Mouse (Mus musculus) midbrain, embryonic 14.5 days (tissue): ENCODE measurements at regions not wholly inside any gene's neighbourhood (a gene's known extent, or its start where the extent isn't known, plus 50 kb on each side); places are given as distances from the start of the nearest gene placed in this dataset.

Source experiments
- ATAC-seq: fragments of 200-750 bp; cut with Nextera tagmentation; 2 replicates; pipeline ENCODE4 v1.8.0; 2017; ENCODE audit warnings: moderate number of reproducible peaks, moderate library complexity; ENCODE audit not compliant: low FRiP score, low TSS enrichment
- DNase-seq: peaks from one replicate; pipeline ENCODE4 v3.0.0-alpha.2; 2015
- H3K27ac ChIP-seq: fragments of 300-500 bp; sonication (generic); replicated peaks from 2 replicates; pipeline ENCODE4 v1.5.1; 2014; ENCODE audit warnings: mild to moderate bottlenecking, low read depth, low read length, moderate library complexity
- H3K27me3 ChIP-seq: fragments of 300-500 bp; sonication (generic); 2 replicates; pipeline ENCODE4 v1.6.1; 2014; ENCODE audit warnings: low read length, control low read depth, mixed read lengths; ENCODE audit not compliant: control insufficient read depth, insufficient read depth
- H3K36me3 ChIP-seq: fragments of 300-500 bp; sonication (generic); 2 replicates; pipeline ENCODE4 v1.6.1; 2014; ENCODE audit warnings: low read length, control low read depth; ENCODE audit not compliant: control insufficient read depth, insufficient read depth
- H3K4me1 ChIP-seq: fragments of 300-500 bp; sonication (generic); 2 replicates; pipeline ENCODE4 v1.6.1; 2014; ENCODE audit warnings: mild to moderate bottlenecking, antibody characterized with exemption, low read length, control low read depth; ENCODE audit not compliant: control insufficient read depth, insufficient read depth
- H3K4me2 ChIP-seq: fragments of 300-500 bp; sonication (generic); 2 replicates; pipeline ENCODE4 v1.6.1; 2014; ENCODE audit warnings: mild to moderate bottlenecking, low read length, moderate library complexity
- H3K4me3 ChIP-seq: fragments of 300-500 bp; sonication (generic); replicated peaks from 2 replicates; pipeline ENCODE4 v1.5.1; 2014; ENCODE audit warnings: low read depth, low read length
- H3K9ac ChIP-seq: fragments of 300-500 bp; sonication (generic); replicated peaks from 2 replicates; pipeline ENCODE4 v1.6.1; 2014; ENCODE audit warnings: mild to moderate bottlenecking, low read length, moderate library complexity
- H3K9me3 ChIP-seq: fragments of 300-500 bp; sonication (generic); 2 replicates; pipeline ENCODE4 v1.6.1; 2016; ENCODE audit warnings: low read length, control low read depth, mixed read lengths; ENCODE audit not compliant: control insufficient read depth
- WGBS: fragments of 180-500 bp; shearing (Covaris S2); extraction: QIAGEN DNeasy Blood & Tissue Kit; methylation state at CpG from one replicate; pipeline ENCODE4 v1.1.7; 2014; 5-methylcytosine and 5-hydroxymethylcytosine counted together

DNA sequence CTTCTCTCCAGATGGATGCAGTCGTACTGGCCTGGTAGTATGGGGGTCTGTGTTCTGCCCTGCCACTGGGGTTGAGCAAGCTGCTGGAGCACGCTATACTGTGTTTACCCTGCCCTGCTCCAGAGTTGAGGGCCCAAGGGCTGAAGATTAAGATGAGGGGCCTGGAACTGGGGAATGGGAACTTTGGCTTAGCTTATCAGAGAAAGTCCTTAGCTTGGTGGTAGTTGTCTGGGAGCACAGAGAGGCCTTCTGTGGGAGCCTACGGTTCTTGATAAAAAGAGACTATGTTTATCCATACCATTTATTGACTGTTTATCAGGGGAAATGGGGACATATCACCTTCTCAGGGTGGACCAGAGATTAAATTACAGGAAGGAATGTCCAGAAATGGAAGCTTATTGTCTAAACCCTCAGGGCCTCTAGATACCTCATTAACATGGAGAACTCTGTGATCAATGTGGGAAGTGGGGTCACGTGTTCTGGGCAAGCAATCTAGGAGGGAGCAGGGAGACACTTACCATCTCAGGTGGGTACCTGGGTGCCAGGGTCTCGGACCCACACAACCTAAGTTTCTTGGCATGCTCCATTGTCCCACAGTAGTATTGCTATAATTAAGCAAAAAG lies 58.7 kb downstream of the Mycn start:
- DNase-seq (no peak), ATAC-seq (no peak)
- Histone ChIP-seq H3K27me3 (no peaks in the 10 kb centered on the region), H3K36me3 (no peaks in the 10 kb centered on the region), H3K4me3 (no peak overlapping the region), H3K4me2 (no peak overlapping the region), H3K9ac (no peak overlapping the region), H3K9me3 (no peaks in the 10 kb centered on the region), H3K27ac (no peak overlapping the region), H3K4me1 (no peaks in the 10 kb centered on the region)
- WGBS = 94% methylated on average over 5 of the region's 5 CpGs

- ATAC-seq (peak; percentile 33; the same call in 1 of the 2 replicates), DNase-seq (no peak)
- Histone ChIP-seq H3K4me3 (no peak overlapping the region), H3K9me3 (no peaks in the 10 kb centered on the region), H3K4me2 (no peak overlapping the region), H3K4me1 (no peaks in the 10 kb centered on the region; the same call in 1 of the 2 replicates), H3K9ac (no peak overlapping the region), H3K27ac (peak overlapping the region; percentile 28; the same call in 1 of the 2 replicates), H3K27me3 (no peaks in the 10 kb centered on the region), H3K36me3 (no peaks in the 10 kb centered on the region)
- WGBS = 95% methylated on average over 2 of the region's 2 CpGs
Measured at GRCm38 (mm10) chr12:12878031-12878430, 63.7 kb downstream of the Mycn start.

DNA sequence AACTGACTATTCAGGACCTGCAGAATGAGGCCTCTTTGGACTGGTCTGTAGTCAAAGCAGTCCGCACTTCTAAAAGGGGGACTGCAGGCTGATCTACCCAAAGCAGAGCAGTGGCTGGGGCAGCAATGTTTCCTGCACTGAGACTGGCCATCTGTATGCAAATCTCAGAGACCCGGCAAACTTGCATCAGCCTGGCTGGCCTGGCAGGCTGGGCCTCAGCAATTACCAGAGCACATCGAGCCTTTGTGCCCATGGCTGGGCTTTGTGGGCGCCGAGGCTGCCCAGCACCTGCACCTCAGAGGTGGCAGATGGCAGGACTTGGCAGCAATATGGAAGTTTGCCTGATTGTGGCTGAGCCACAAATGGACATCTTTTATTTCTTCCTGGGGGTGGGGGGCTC lies 64.2 kb downstream of the Mycn start:
- peak; percentile 84 for ATAC-seq
- DNase-seq = peak; percentile 78
- Histone ChIP-seq H3K9ac (no peak overlapping the region), H3K9me3 (no peaks in the 10 kb centered on the region), H3K27ac (peak overlapping the region; percentile 28), H3K4me1 (no peaks in the 10 kb centered on the region; the same call in 1 of the 2 replicates), H3K4me2 (no peak overlapping the region), H3K4me3 (no peak overlapping the region), H3K36me3 (no peaks in the 10 kb centered on the region), H3K27me3 (no peaks in the 10 kb centered on the region)
- WGBS = 11% methylated on average over 5 of the region's 5 CpGs

DNA sequence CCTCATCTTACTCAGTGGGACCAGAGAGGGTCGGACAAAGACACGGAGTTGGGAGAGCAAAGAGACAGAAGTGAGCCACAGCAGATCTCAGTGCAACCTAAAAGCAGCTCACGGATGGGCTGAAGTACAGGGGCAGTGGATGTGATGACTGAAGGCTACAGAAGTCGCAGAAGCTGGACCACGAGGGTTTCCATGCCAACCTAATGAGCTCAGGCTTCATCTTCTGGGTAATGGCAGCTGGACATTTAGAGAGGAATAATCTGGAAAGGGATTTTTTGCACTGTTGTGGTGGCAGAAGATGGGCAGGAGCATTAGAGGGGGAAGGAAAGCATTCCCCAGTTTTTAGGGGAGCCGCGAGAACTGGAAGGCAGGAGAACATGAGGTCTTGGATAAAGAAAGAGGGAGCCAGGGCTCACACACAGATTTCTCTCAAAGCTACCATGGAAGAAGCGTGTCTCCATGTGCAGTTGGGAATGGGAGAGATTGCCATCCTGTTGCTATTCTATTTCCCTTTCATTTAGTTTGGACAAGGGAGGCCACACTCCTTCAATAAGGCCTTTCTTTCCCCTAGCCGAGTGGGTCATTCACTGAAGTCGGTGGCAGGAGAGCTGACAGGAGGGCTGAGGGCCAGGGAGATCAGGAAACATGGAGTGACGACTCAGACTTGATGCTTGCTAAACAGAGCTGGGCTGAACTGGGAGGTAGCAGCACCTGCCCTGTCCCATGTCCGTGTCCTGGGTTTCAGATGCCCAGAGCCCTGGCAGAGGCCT lies 65.6 kb downstream of the Mycn start:
- H3K9ac ChIP-seq = no peak overlapping the region
- H3K27me3 ChIP-seq = no peaks in the 10 kb centered on the region
- WGBS = 66% methylated on average over 12 of the region's 12 CpGs
- H3K4me3 ChIP-seq = no peak overlapping the region
- ATAC-seq (no peak), DNase-seq (no peak)
- no peak overlapping the region for H3K4me2 ChIP-seq
- H3K27ac ChIP-seq = no peak overlapping the region
- no peaks in the 10 kb centered on the region; the same call in 1 of the 2 replicates for H3K4me1 ChIP-seq
- H3K9me3 ChIP-seq = no peaks in the 10 kb centered on the region
- no peaks in the 10 kb centered on the region for H3K36me3 ChIP-seq

DNA sequence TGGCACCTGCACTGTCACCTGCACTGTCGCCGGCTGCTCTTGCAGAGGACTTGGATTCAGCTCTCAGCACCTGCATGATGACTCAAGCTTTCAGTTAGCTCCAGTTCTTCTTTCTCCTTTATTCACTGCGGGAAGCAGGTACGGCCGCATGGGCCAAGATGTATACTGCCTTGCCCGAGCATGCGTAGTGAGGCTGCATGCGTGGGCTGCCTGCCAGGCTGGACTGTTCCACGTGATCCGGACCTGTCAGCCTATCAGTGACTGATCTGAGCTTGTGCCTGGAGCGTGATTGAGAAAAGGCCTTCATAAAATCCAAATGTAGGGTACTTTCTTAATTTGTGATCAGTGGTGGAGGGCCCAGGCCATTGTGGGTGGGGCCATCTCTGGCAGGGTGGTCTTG lies 68.2 kb downstream of the Mycn start:
- WGBS = 95% methylated on average over 11 of the region's 11 CpGs
- DNase-seq (no peak), ATAC-seq (no peak)
- no peaks in the 10 kb centered on the region for H3K9me3 ChIP-seq
- no peaks in the 10 kb centered on the region for H3K36me3 ChIP-seq
- no peaks in the 10 kb centered on the region for H3K27me3 ChIP-seq
- no peak overlapping the region for H3K9ac ChIP-seq
- no peaks in the 10 kb centered on the region; the same call in 1 of the 2 replicates for H3K4me1 ChIP-seq
- no peak overlapping the region for H3K4me3 ChIP-seq
- no peak overlapping the region for H3K27ac ChIP-seq
- no peak overlapping the region for H3K4me2 ChIP-seq

- no peak overlapping the region for H3K9ac ChIP-seq
- H3K4me1 ChIP-seq = no peaks in the 10 kb centered on the region; the same call in 1 of the 2 replicates
- no peaks in the 10 kb centered on the region for H3K27me3 ChIP-seq
- no peaks in the 10 kb centered on the region for H3K36me3 ChIP-seq
- no peak overlapping the region for H3K4me2 ChIP-seq
- WGBS = 71% methylated on average over 4 of the region's 4 CpGs
- no peak for ATAC-seq
- H3K27ac ChIP-seq = no peak overlapping the region
- H3K9me3 ChIP-seq = no peaks in the 10 kb centered on the region
- H3K4me3 ChIP-seq = no peak overlapping the region
- DNase-seq = no peak
Measured at GRCm38 (mm10) chr12:12872974-12873373, 68.7 kb downstream of the Mycn start.

- ATAC-seq (no peak; the same call in 1 of the 2 replicates), DNase-seq (peak; percentile 68)
- H3K9ac ChIP-seq = no peak overlapping the region
- no peaks in the 10 kb centered on the region for H3K36me3 ChIP-seq
- no peak overlapping the region for H3K4me3 ChIP-seq
- no peaks in the 10 kb centered on the region; the same call in 1 of the 2 replicates for H3K4me1 ChIP-seq
- no peaks in the 10 kb centered on the region for H3K9me3 ChIP-seq
- H3K27ac ChIP-seq = no peak overlapping the region
- no peak overlapping the region for H3K4me2 ChIP-seq
- WGBS = 49% methylated on average over 4 of the region's 4 CpGs
- no peaks in the 10 kb centered on the region for H3K27me3 ChIP-seq
Measured at GRCm38 (mm10) chr12:12871272-12871671, 70.4 kb downstream of the Mycn start.

DNA sequence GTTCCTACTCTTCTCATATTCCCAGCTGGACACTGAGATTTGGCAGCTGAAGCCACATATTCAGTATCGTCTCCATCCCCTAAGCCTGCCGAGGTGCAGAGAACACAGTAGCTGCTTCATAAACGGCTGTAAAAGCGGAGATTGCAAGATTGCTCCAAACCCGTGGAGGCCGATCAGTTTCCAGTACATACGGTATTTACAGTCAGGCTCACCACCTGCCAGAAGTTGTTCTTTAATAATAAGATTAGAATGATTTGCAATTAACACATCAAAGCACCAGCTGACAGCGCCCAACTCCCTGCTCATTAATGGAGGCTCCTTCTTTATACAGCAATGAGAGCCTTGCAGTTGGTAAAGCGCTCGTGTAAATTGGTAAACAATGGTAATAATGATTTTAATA lies 75.1 kb downstream of the Mycn start:
- Histone ChIP-seq H3K9ac (no peak overlapping the region), H3K4me3 (no peak overlapping the region), H3K27ac (no peak overlapping the region), H3K9me3 (no peaks in the 10 kb centered on the region), H3K4me1 (no peaks in the 10 kb centered on the region; the same call in 1 of the 2 replicates), H3K27me3 (no peaks in the 10 kb centered on the region), H3K36me3 (no peaks in the 10 kb centered on the region), H3K4me2 (no peak overlapping the region)
- DNase-seq (peak; percentile 52), ATAC-seq (0 out of 2 replicates have a peak, but pooled peaks have one; percentile 24)
- WGBS = 47% methylated on average over 10 of the region's 10 CpGs

DNA sequence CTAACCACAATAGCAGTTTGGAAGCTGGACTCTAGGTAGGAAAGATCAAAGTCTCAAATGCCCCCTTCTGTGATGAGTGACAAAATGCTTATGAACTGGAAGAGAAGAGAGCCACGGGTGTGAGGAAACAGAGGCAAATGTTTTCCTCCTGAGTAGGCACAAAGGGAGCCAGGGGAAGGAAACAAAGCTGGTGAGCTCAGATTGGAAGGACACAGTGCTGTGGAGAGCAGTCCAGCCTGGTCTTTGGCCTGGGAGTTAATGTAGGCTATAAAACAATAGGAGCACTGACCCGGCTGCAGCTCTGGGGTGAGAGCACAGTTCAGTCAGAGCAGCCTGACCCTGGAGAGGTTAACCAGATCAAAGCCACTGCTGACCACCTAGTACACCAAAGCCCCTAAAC lies 91.0 kb downstream of the Mycn start:
- no peak overlapping the region for H3K4me3 ChIP-seq
- no peaks in the 10 kb centered on the region for H3K4me1 ChIP-seq
- no peaks in the 10 kb centered on the region for H3K27me3 ChIP-seq
- H3K9ac ChIP-seq = no peak overlapping the region
- no peak for DNase-seq
- H3K9me3 ChIP-seq = no peaks in the 10 kb centered on the region
- H3K27ac ChIP-seq = no peak overlapping the region
- 14% methylated on average over 2 of the region's 2 CpGs for WGBS
- H3K4me2 ChIP-seq = no peak overlapping the region
- no peaks in the 10 kb centered on the region for H3K36me3 ChIP-seq
- ATAC-seq = no peak
